Mouse (Mus musculus) bone marrow macrophage, adult 2 months (primary cell): ENCODE measurements around the gene Gm5447. TPM values are rescaled to one million over a fixed set of nuclear protein-coding genes. Genes with fewer than 3 reads are reported as not detected.
A peak's percentile ranks its signal among the peaks of the same experiment; 100 is the strongest.

Source experiments
- H3K27ac ChIP-seq: 2 replicates; pipeline ENCODE4 v1.5.1; 2012; ENCODE audit warnings: low read depth, low read length; ENCODE audit not compliant: insufficient read depth
- H3K4me1 ChIP-seq: 2 replicates; pipeline ENCODE4 v1.6.1; 2012; ENCODE audit warnings: low read length; ENCODE audit not compliant: control insufficient read depth, insufficient read depth
- H3K4me3 ChIP-seq: 2 replicates; pipeline ENCODE4 v1.5.1; 2012; ENCODE audit warnings: mild to moderate bottlenecking, low read length, moderate library complexity; ENCODE audit not compliant: insufficient read depth
- CTCF ChIP-seq: IDR thresholded peaks from 2 replicates; pipeline ENCODE4 v1.5.1; 2012; ENCODE audit warnings: low read depth, mild to moderate bottlenecking, low read length, moderate library complexity
- POLR2A ChIP-seq: IDR thresholded peaks from 2 replicates; pipeline ENCODE4 v1.6.1; 2012; ENCODE audit warnings: mild to moderate bottlenecking, low read depth, low read length, borderline replicate concordance
- polyA plus RNA-seq: library from polyadenylated mRNA; stranded (reverse); fragments of >200 nt; gene quantifications from 2 replicates; pipeline ENCODE4 v1.2.4, GENCODE M21; 2012; ENCODE audit not compliant: missing spikeins, insufficient read depth, insufficient read length

Gene Gm5447
- polyA plus RNA-seq, 1 experiment = not detected

DNA sequence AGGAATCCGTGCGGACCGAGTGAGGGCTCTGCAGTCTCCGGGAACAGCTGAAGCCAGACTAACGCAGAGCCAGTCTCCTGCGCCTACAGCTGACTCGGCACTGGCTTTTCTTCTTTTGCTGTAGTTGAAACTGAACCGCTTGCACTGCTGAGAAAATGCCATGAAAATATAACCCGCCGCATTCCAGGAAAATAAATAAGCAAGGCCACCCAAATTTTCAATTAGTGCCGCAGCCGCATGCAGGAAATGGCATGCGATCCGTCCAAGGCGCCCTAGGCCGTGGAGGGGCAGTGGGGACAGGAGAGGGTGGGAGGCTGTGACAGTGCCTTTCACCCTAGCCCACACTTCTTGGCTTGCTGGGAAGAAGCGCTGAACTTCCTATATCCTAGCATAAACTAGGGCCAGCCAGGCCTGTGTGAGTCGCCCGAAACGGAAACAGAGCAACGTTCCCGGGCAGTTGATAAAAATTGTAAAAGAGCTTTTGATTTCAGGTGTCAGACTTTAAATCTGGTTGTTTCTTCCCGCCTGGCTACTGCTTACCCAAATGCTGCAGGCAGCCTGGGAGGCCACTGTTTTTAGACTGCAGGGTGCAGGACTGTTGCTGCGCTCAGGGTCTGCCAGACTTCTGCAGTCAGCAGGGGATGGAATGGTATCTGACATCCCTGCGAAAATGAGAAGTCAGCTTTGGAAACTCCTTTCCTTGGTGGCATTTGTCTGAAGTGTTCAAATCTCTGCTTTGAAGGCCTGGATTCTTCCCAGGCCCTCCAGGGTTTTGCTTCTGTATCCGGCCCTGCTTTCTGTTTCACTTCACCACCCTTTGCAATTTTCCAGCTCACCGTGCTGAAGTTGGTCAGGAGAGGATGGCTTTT is 11.8 kb downstream of the Gm5447 start:
- TF ChIP-seq CTCF (no peak), POLR2A (no peak)
- Histone ChIP-seq H3K4me3 (peak overlapping the region; percentile 56), H3K4me1 (peaks cover 17% of the 10 kb centered on the region), H3K27ac (peak overlapping the region; percentile 64)

DNA sequence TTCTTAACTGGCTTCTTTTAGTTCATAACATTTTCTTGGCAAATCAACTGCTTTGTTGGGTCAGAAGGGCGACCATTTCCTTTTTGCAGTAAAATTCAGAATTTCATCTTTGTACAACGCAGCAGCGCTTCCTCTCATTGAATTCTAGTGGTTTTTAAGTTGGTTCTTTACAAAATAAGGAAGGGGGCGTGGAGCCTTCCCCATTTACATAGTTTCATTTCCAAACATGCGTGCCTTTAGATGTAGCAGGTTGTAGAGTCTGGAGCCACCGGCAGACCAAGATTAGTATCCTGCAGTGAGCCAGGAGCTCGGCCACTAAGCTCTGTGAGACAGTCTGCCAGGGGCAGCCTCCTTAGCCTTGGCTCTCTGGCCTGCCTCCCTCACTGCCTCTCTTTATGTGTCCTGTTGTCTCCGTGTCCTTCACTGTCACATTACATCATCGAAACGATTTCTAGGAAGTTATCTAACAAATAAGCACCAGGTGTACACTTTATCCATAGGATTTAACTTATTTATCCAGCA is 13.0 kb downstream of the Gm5447 start:
- Histone ChIP-seq H3K27ac (peak overlapping the region; percentile 6; the same call in 1 of the 2 replicates), H3K4me1 (peaks cover 17% of the 10 kb centered on the region), H3K4me3 (peak overlapping the region; percentile 56)
- no peak for TF ChIP-seq CTCF
- TF ChIP-seq POLR2A = no peak

GRCm38 (mm10) chr13:30987686-30988085 is 13.7 kb downstream of the Gm5447 start:
- TF ChIP-seq CTCF = no peak
- Histone ChIP-seq H3K4me3 (no peak overlapping the region), H3K27ac (no peak overlapping the region), H3K4me1 (peaks cover 17% of the 10 kb centered on the region)

- TF ChIP-seq CTCF = no peak
- TF ChIP-seq POLR2A = no peak
- Histone ChIP-seq H3K4me1 (peaks cover 24% of the 10 kb centered on the region), H3K4me3 (no peak overlapping the region), H3K27ac (no peak overlapping the region)
Measured at GRCm38 (mm10) chr13:30989710-30990109, 15.7 kb downstream of the Gm5447 start.

DNA sequence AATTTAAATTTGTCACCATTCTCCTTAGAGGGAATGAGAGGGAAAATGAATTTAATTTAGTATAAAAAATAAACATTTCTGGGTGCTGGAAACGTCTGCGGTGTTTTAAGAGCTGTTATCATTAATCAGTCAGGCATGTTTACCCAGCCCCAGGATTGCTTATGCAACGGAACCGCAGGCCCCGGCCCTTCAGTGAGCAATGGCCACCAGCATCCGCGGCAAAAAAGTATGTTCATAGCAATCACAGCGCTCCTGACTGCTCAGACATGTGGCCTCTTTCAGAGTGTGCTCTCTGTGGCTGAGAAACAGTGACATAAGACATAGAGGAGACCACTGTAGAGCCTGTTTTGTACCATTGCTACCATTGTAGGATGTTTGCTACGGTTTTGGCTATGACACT is 16.2 kb downstream of the Gm5447 start:
- Histone ChIP-seq H3K4me3 (no peak overlapping the region), H3K27ac (no peak overlapping the region), H3K4me1 (peaks cover 26% of the 10 kb centered on the region)
- TF ChIP-seq POLR2A = no peak

DNA sequence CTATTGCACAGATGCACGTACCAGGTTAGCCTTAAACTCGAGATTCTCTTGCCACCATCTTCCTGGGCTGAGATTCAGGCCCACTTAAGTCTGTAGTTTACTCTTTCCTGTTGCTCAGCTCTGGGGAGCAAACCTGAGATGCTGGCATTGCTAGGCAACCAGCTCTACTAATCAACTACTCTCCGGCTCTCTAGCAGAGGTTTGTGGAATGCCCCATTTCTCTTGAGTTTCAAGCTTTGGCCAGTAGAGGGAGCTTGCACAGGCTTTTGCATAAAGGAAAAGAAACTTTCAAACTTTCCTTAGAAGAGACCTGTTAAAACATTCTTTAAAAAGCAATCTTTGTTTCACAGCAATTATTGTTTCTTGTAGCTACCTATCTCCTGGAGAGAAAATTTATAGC is 19.8 kb downstream of the Gm5447 start:
- H3K27ac ChIP-seq = no peak overlapping the region
- TF ChIP-seq POLR2A (no peak), CTCF (no peak)

DNA sequence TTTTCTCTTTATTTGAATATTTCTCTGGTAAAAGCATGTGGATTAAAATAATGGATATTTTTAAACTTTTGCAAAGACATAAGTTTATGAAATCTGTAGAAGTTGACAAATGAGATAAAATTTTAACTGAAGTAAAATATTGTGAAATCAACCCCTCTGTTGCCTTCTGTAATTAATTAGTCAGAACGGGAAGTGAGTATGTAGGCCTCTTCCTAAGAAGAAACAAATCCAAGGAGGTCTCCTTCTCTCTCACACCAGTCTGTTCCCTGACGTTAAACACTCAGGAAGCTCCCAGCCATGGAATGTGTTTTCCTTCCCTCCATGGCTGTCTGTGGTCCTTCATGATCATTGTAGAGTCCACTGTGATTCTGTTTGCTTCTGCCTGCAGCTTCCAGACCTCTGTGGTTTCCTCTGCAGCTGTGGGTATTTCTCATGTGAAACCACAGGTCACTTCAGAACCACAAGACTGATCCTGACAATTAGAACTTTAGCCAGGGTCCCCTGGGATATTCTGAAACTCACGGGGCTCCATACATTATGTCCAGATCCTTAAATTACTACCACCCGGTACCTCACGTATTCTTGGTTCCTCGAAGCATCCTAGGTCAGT is 20.4 kb downstream of the Gm5447 start:
- no peak overlapping the region for H3K4me3 ChIP-seq
- no peak for TF ChIP-seq POLR2A
- TF ChIP-seq CTCF = no peak
- H3K27ac ChIP-seq = peak overlapping the region; percentile 41
- peaks cover 12% of the 10 kb centered on the region for H3K4me1 ChIP-seq

More for the DNA sequence above, 19.8 kb downstream of the Gm5447 start:
- Histone ChIP-seq H3K4me3 (no peak overlapping the region), H3K4me1 (peaks cover 12% of the 10 kb centered on the region)

DNA sequence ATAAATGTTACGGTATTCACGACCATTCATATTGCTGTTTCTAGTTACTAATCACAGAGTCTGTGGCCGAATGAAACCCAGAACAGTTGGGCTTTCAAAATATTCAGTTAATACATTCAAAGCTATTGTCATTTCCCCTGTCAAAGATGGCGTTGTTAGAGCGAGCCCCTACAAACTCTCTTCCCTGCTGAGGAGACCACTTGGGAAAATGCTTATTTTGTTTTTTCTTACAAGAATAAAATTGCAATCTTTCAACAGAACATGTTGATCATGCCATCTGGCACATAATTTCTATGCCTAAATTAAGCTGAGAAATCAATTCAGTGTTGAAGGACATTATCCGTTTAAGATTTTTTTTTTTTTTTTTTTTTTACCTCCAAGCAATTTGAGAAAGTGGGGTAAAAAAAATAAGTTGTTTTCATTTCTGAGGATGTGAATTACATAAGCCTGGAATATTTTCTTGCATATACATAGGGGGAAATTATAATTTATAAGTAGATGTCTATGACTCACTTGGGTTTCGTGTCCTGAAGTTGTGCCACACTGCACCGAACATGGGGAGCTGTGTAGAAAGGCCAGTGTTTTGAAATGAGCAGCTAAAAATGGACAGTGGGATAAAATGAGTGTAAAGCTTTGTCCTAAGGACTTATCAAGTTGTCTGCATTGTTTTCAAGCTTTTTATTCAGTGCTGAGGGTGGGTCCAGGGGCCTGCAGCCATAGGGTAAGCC is 23.7 kb downstream of the Gm5447 start:
- Histone ChIP-seq H3K27ac (no peak overlapping the region), H3K4me1 (peaks cover 12% of the 10 kb centered on the region), H3K4me3 (no peak overlapping the region)
- TF ChIP-seq POLR2A (no peak), CTCF (no peak)

DNA sequence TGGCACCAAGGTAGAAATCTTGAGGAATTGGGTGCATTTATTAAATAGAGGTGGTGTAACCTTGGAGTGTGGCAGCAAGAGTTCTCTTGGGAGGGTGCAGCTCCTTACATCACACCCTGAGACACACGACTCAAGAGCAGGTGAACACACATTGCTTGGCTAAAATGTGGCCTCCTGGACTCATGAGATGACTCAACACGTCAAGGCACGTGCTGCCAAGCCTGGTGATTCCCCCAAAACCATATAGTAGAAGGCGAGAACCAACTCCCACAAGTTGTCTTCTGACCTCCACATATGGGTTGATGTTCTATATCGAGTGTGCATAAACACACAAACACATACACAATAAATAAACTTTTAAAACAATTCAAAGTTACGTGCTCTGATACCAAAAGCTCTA is 25.8 kb downstream of the Gm5447 start:
- Histone ChIP-seq H3K4me3 (no peak overlapping the region), H3K4me1 (peaks cover 15% of the 10 kb centered on the region), H3K27ac (no peak overlapping the region)
- TF ChIP-seq POLR2A = no peak
- TF ChIP-seq CTCF = no peak
